7 mouse cellular contexts compared by ENCODE assay signal in genomic region chr9:53404050-53404752, GRCm38 (mm10). TPM values are rescaled to one million over a fixed set of nuclear protein-coding genes. Genes with fewer than 3 reads are reported as not detected.
A peak's percentile ranks its signal among the peaks of the same experiment; 100 is the strongest.
DNase-seq lines count a peak whose midpoint lies in the region; ATAC-seq and TF ChIP-seq lines count a peak whose summit lies in the region.

No protein-coding gene starts in this region.

- H3K9me3 ChIP-seq in hindbrain, postnatal 0 days (ENCODE audit: low read length): no peaks in the 10 kb centered on the region

- H3K27ac ChIP-seq in hindbrain, postnatal 0 days: 0 out of 2 replicates have a peak overlapping the region, but pooled peaks have one; percentile 91

- TF ChIP-seq CTCF in hindbrain, postnatal 0 days (IDR thresholded peaks at IDR 0.05; ENCODE audit: low read depth): no peak

- WGBS in hindbrain, postnatal 0 days: 84% methylated on average over 6 of the region's 6 CpGs

- ATAC-seq in hindbrain, postnatal 0 days: no peak

- H3K27me3 ChIP-seq in hindbrain, postnatal 0 days (ENCODE audit: insufficient read depth, low read length): no peaks in the 10 kb centered on the region

- DNase-seq in ovary, adult 18-20 months (ENCODE audit: low spot score): peak; percentile 9
- DNase-seq in ovary, postnatal 14 days (ENCODE audit: low spot score): no peak
- peak; percentile 35 for DNase-seq in embryo, embryonic 10.5 days (ENCODE audit: low spot score)
- peak; percentile 24 for DNase-seq in hindbrain, postnatal 0 days (ENCODE audit: low spot score)
- DNase-seq in thymus, postnatal 25 days: no peak
- DNase-seq in left cerebral cortex, adult 9 months (ENCODE audit: low spot score in 2 of 2): no peak
- DNase-seq in kidney, adult 8-10 months: no peak

- H3K4me1 ChIP-seq in hindbrain, postnatal 0 days (ENCODE audit: insufficient read depth, low read length): peaks cover 5% of the 10 kb centered on the region; the same call in 1 of the 2 replicates

- H3K4me3 ChIP-seq in hindbrain, postnatal 0 days (ENCODE audit: low read length): no peak overlapping the region

- no peak overlapping the region for H3K4me2 ChIP-seq in hindbrain, postnatal 0 days (ENCODE audit: low read depth, low read length)

- no peaks in the 10 kb centered on the region for H3K36me3 ChIP-seq in hindbrain, postnatal 0 days (ENCODE audit: insufficient read depth, low read length)

- H3K9ac ChIP-seq in hindbrain, postnatal 0 days (replicated peaks; ENCODE audit: low read length): no peak overlapping the region

RNA-seq across cellular contexts. Expression of gene 4930550C14Rik, which starts 2.1 kb away (rescaled TPM):
- 0.18 and 0.26 TPM in 2 replicates for total RNA-seq in hindbrain, postnatal 0 days (2014; rRNA removed)
- polyA plus RNA-seq in hindbrain, postnatal 0 days (2015; fragmentation: Nextera tagmentation; extraction: Ambion mirVana): 0.49 and 0.59 TPM in 2 replicates

RNA-seq across cellular contexts. Expression of gene Kdelc2, which starts 20.4 kb away (rescaled TPM):
- total RNA-seq in hindbrain, postnatal 0 days (2014; rRNA removed): 5.5 and 6.8 TPM in 2 replicates
- 8.1 and 8.7 TPM in 2 replicates for polyA plus RNA-seq in hindbrain, postnatal 0 days (2015; fragmentation: Nextera tagmentation; extraction: Ambion mirVana)

Comparison
In these comparisons a context has a peak if more than half of its experiments do, and no peak if none do; other contexts are left out.
1. DNase-seq: peak in ovary, adult 18-20 months (single experiment), embryo, embryonic 10.5 days (single experiment) and hindbrain, postnatal 0 days (single experiment); none in ovary, postnatal 14 days (single experiment), thymus, postnatal 25 days (single experiment), left cerebral cortex, adult 9 months (0 of 2) and kidney, adult 8-10 months (0 of 2).